ENCODE assay signal across 17 mouse cellular contexts in the genomic region with DNA sequence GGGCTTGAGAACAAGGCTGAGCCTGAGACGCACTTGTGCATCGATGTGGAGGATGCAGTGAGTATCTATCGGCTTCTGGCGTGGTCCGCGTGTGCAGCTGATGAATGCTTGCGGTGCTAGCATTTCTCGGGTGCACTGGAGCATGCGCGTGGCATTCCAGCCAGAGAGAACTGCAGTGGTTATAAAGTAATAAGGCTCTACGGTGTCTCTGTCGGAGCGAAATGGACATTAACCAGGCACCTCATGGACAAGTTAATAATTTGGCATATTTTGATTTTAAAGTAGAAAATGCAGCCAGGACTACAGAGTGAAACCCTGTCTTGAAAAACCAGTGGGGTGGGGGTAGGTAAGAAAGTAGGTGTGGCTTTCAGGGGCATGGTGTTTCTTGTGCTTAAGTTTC.
DNase-seq lines count a peak whose midpoint lies in the region; ATAC-seq lines count a peak whose summit lies in the region.
"Had no signal": no experiment of that assay in that cellular context is flagged by ENCODE, and none has a peak within 500 bp of the region (broad histone marks: within the 10 kb centered on the region; RNA-seq: fewer than 3 reads in every experiment).

No protein-coding gene starts in this region.

- no peak overlapping the region for H3K27ac ChIP-seq in forebrain, embryonic 13.5 days
- H3K27ac ChIP-seq: embryonic facial prominence, embryonic 13.5 days; forebrain, embryonic 10.5 days; heart, embryonic 13.5 days; hindbrain, embryonic 10.5 days; hindbrain, embryonic 15.5 days; liver, embryonic 15.5 days; midbrain, embryonic 15.5 days; neural tube, embryonic 15.5 days had no signal

- H3K9ac ChIP-seq in forebrain, embryonic 13.5 days, result no peak overlapping the region
- H3K9ac ChIP-seq: embryonic facial prominence, embryonic 13.5 days; heart, embryonic 13.5 days; hindbrain, embryonic 15.5 days; liver, embryonic 15.5 days; lung, embryonic 14.5 days; midbrain, embryonic 15.5 days; neural tube, embryonic 15.5 days had no signal

- no peaks in the 10 kb centered on the region for H3K9me3 ChIP-seq in forebrain, embryonic 13.5 days (replicated peaks)
- H3K9me3 ChIP-seq: embryonic facial prominence, embryonic 13.5 days; forebrain, embryonic 10.5 days; heart, embryonic 13.5 days; hindbrain, embryonic 10.5 days; hindbrain, embryonic 15.5 days; liver, embryonic 15.5 days; midbrain, embryonic 15.5 days; neural tube, embryonic 15.5 days had no signal

- DNase-seq in kidney, adult 11 months, result peak; percentile 72
- DNase-seq in kidney, adult 9 months, result peak; percentile 84
- peak; percentile 67 for DNase-seq in kidney, postnatal 10 days
- DNase-seq in right cerebral cortex, postnatal 36 days (ENCODE audit: low spot score in 2 of 2), result no peak
- no peak for DNase-seq in heart, postnatal 36 days

- intact Hi-C loops in heart, postnatal 36 days (cut with DNase I), result loop anchor here (5.0 kb wide), 3 partner anchors 106 to 246 kb away; no protein-coding TSS in a partner anchor

- no peaks in the 10 kb centered on the region for H3K4me1 ChIP-seq in forebrain, embryonic 13.5 days
- H3K4me1 ChIP-seq: heart, embryonic 13.5 days; hindbrain, embryonic 10.5 days; hindbrain, embryonic 15.5 days; midbrain, embryonic 15.5 days; neural tube, embryonic 15.5 days had no signal

- 74% methylated on average over 13 of the region's 13 CpGs for WGBS in forebrain, embryonic 13.5 days

- H3K4me3 ChIP-seq in forebrain, embryonic 13.5 days, result no peak overlapping the region
- H3K4me3 ChIP-seq: embryonic facial prominence, embryonic 13.5 days; forebrain, embryonic 10.5 days; heart, embryonic 13.5 days; hindbrain, embryonic 10.5 days; hindbrain, embryonic 15.5 days; liver, embryonic 15.5 days; midbrain, embryonic 15.5 days; neural tube, embryonic 15.5 days had no signal

- H3K27me3 ChIP-seq in forebrain, embryonic 13.5 days, result no peaks in the 10 kb centered on the region
- H3K27me3 ChIP-seq: embryonic facial prominence, embryonic 13.5 days; heart, embryonic 13.5 days; hindbrain, embryonic 15.5 days; liver, embryonic 15.5 days; midbrain, embryonic 15.5 days; neural tube, embryonic 15.5 days had no signal

- H3K4me2 ChIP-seq in forebrain, embryonic 13.5 days, result no peak overlapping the region
- H3K4me2 ChIP-seq: embryonic facial prominence, embryonic 13.5 days; heart, embryonic 13.5 days; hindbrain, embryonic 15.5 days; liver, embryonic 15.5 days; lung, embryonic 14.5 days; midbrain, embryonic 15.5 days; neural tube, embryonic 15.5 days had no signal

- peaks cover 20% of the 10 kb centered on the region for H3K36me3 ChIP-seq in forebrain, embryonic 13.5 days (ENCODE audit: poor library complexity, severe bottlenecking)

- no peak for ATAC-seq in forebrain, embryonic 13.5 days
- no peak for ATAC-seq in cerebellum, adult (ENCODE audit: insufficient number of reproducible peaks, low FRiP score, low TSS enrichment)
- ATAC-seq: forebrain, embryonic 16.5 days; midbrain, embryonic 15.5 days had no signal

Comparison
In these comparisons a context has a peak if more than half of its experiments do, and no peak if none do; other contexts are left out.
1. DNase-seq: peak in kidney, adult 11 months (single experiment), kidney, adult 9 months (single experiment) and kidney, postnatal 10 days (single experiment); none in right cerebral cortex, postnatal 36 days (0 of 2) and heart, postnatal 36 days (0 of 2).